Mouse (Mus musculus) midbrain, embryonic 14.5 days (tissue): ENCODE results near the gene Glra1. TPM values are rescaled to one million over a fixed set of nuclear protein-coding genes. Genes with fewer than 3 reads are reported as not detected.

ENCODE experiments used
- ATAC-seq: fragments of 200-750 bp; cut with Nextera tagmentation; 2 replicates; pipeline ENCODE4 v1.8.0; 2017; ENCODE audit warnings: moderate number of reproducible peaks, moderate library complexity; ENCODE audit not compliant: low FRiP score, low TSS enrichment
- DNase-seq: peaks from one replicate; pipeline ENCODE4 v3.0.0-alpha.2; 2015
- H3K27ac ChIP-seq: fragments of 300-500 bp; sonication (generic); replicated peaks from 2 replicates; pipeline ENCODE4 v1.5.1; 2014; ENCODE audit warnings: mild to moderate bottlenecking, low read depth, low read length, moderate library complexity
- H3K27me3 ChIP-seq: fragments of 300-500 bp; sonication (generic); 2 replicates; pipeline ENCODE4 v1.6.1; 2014; ENCODE audit warnings: low read length, control low read depth, mixed read lengths; ENCODE audit not compliant: control insufficient read depth, insufficient read depth
- H3K36me3 ChIP-seq: fragments of 300-500 bp; sonication (generic); 2 replicates; pipeline ENCODE4 v1.6.1; 2014; ENCODE audit warnings: low read length, control low read depth; ENCODE audit not compliant: control insufficient read depth, insufficient read depth
- H3K4me1 ChIP-seq: fragments of 300-500 bp; sonication (generic); 2 replicates; pipeline ENCODE4 v1.6.1; 2014; ENCODE audit warnings: mild to moderate bottlenecking, antibody characterized with exemption, low read length, control low read depth; ENCODE audit not compliant: control insufficient read depth, insufficient read depth
- H3K4me2 ChIP-seq: fragments of 300-500 bp; sonication (generic); 2 replicates; pipeline ENCODE4 v1.6.1; 2014; ENCODE audit warnings: mild to moderate bottlenecking, low read length, moderate library complexity
- H3K4me3 ChIP-seq: fragments of 300-500 bp; sonication (generic); replicated peaks from 2 replicates; pipeline ENCODE4 v1.5.1; 2014; ENCODE audit warnings: low read depth, low read length
- H3K9ac ChIP-seq: fragments of 300-500 bp; sonication (generic); replicated peaks from 2 replicates; pipeline ENCODE4 v1.6.1; 2014; ENCODE audit warnings: mild to moderate bottlenecking, low read length, moderate library complexity
- H3K9me3 ChIP-seq: fragments of 300-500 bp; sonication (generic); 2 replicates; pipeline ENCODE4 v1.6.1; 2016; ENCODE audit warnings: low read length, control low read depth, mixed read lengths; ENCODE audit not compliant: control insufficient read depth
- WGBS: fragments of 180-500 bp; shearing (Covaris S2); extraction: QIAGEN DNeasy Blood & Tissue Kit; methylation state at CpG from one replicate; pipeline ENCODE4 v1.1.7; 2014; 5-methylcytosine and 5-hydroxymethylcytosine counted together
- polyA plus RNA-seq: library from polyadenylated mRNA; unstranded; fragments of >200 nt; fragmentation: Nextera tagmentation; extraction: Ambion mirVana; gene quantifications from 2 replicates; pipeline ENCODE4 v1.2.1, GENCODE M21; 2014

Glra1 gene
- polyA plus RNA-seq, 1 experiment from 2014 or later, result 0.24 TPM

GRCm38 (mm10) chr11:55534766-55535165 is 73.2 kb downstream of the Glra1 start:
- Histone ChIP-seq H3K4me3 (no peak overlapping the region), H3K36me3 (no peaks in the 10 kb centered on the region), H3K27ac (no peak overlapping the region), H3K9me3 (no peaks in the 10 kb centered on the region), H3K9ac (no peak overlapping the region), H3K4me2 (no peak overlapping the region), H3K27me3 (no peaks in the 10 kb centered on the region), H3K4me1 (no peaks in the 10 kb centered on the region)
- DNase-seq (no peak), ATAC-seq (no peak)
- WGBS, result 56% methylated on average over 2 of the region's 2 CpGs

GRCm38 (mm10) chr11:55533378-55533777 is 74.6 kb downstream of the Glra1 start:
- H3K4me1 ChIP-seq, result no peaks in the 10 kb centered on the region
- no peak overlapping the region for H3K27ac ChIP-seq
- no peaks in the 10 kb centered on the region for H3K9me3 ChIP-seq
- no peak overlapping the region for H3K9ac ChIP-seq
- no peak overlapping the region for H3K4me2 ChIP-seq
- no peak for ATAC-seq
- peak; percentile 63 for DNase-seq
- no peaks in the 10 kb centered on the region for H3K27me3 ChIP-seq
- no peaks in the 10 kb centered on the region for H3K36me3 ChIP-seq
- 55% methylated on average over 5 of the region's 5 CpGs for WGBS
- H3K4me3 ChIP-seq, result no peak overlapping the region

DNA sequence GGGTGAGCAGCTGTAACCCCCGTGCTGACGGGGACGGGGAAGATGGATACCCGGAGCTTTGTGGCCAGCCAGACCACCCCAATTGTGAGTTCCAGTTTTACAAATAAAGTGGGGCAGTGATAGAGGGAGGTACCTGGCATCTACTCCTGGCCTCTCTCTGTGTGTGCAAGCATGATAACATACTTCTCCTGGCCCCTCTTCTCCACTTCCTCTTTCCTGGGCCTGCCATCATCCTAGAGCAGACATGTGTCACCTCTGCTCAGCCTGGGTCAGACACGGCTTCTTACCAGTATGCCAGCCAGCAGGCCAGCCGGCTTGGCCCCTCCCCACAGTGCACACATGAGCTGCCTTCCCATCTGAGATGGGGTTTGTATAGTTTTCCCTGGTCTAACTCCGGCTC is 77.3 kb downstream of the Glra1 start:
- ATAC-seq (no peak), DNase-seq (no peak)
- H3K9me3 ChIP-seq, result no peaks in the 10 kb centered on the region
- no peak overlapping the region for H3K4me3 ChIP-seq
- H3K9ac ChIP-seq, result no peak overlapping the region
- H3K27ac ChIP-seq, result no peak overlapping the region
- H3K4me2 ChIP-seq, result no peak overlapping the region
- no peaks in the 10 kb centered on the region for H3K27me3 ChIP-seq
- WGBS, result 72% methylated on average over 7 of the region's 7 CpGs
- no peaks in the 10 kb centered on the region for H3K4me1 ChIP-seq
- no peaks in the 10 kb centered on the region for H3K36me3 ChIP-seq

- no peaks in the 10 kb centered on the region for H3K36me3 ChIP-seq
- DNase-seq (peak; percentile 91), ATAC-seq (peak; percentile 37; the same call in 1 of the 2 replicates)
- no peaks in the 10 kb centered on the region for H3K9me3 ChIP-seq
- H3K4me2 ChIP-seq, result peak overlapping the region; percentile 31; the same call in 1 of the 2 replicates
- WGBS, result 6% methylated on average over 9 of the region's 9 CpGs
- H3K4me3 ChIP-seq, result no peak overlapping the region
- H3K9ac ChIP-seq, result no peak overlapping the region
- no peak overlapping the region for H3K27ac ChIP-seq
- no peaks in the 10 kb centered on the region for H3K4me1 ChIP-seq
- no peaks in the 10 kb centered on the region for H3K27me3 ChIP-seq
These were observed 89.0 kb downstream of the Glra1 start for GRCm38 (mm10) chr11:55518806-55519674.

DNA sequence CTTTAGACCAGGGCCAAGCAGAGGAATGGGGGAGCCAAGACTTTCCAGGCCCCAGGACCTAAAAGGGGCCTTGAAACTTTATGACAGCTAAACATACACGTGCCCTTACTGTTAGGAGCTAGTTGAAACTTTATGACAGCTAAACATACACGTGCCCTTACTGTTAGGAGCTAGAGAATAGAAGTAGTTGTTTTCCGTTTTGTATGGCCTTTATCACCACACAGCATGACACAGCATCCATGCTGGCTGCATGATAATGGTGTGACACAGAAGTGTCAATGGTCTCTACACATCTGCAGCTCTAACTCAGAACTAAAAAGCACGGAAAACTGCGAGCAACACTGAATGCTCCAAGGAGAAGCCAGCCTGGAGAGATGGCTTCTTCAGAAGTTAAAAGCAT is 90.3 kb downstream of the Glra1 start:
- ATAC-seq, result no peak
- 67% methylated on average over 5 of the region's 5 CpGs for WGBS
- no peak overlapping the region for H3K27ac ChIP-seq

DNA sequence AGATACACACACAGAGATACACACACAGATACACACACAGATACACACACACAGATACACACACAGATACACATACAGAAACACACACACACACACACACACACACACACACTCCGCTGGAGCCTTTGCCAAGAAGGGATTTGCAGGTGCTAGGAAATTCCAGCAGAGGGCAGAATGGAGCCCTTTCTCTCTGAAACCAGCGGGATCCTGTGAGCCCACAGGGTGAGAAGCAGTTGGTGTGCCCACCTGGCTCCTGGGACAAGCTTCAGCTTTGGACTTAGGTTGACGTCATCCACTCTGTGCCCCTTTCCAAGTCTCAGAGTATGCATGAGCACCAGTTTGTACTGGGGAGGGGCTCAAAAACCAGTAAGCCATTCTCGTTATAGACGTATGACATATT is 96.6 kb downstream of the Glra1 start:
- H3K27me3 ChIP-seq, result no peaks in the 10 kb centered on the region
- H3K4me1 ChIP-seq, result no peaks in the 10 kb centered on the region
- H3K9me3 ChIP-seq, result no peaks in the 10 kb centered on the region
- H3K36me3 ChIP-seq, result no peaks in the 10 kb centered on the region
- H3K9ac ChIP-seq, result no peak overlapping the region
- DNase-seq (peak; percentile 68), ATAC-seq (no peak)
- no peak overlapping the region for H3K27ac ChIP-seq
- 63% methylated on average over 5 of the region's 5 CpGs for WGBS
- no peak overlapping the region for H3K4me2 ChIP-seq
- H3K4me3 ChIP-seq, result no peak overlapping the region

More for the DNA sequence above, 90.3 kb downstream of the Glra1 start:
- no peak overlapping the region for H3K4me3 ChIP-seq
- no peak overlapping the region for H3K9ac ChIP-seq
- H3K4me1 ChIP-seq, result no peaks in the 10 kb centered on the region
- H3K36me3 ChIP-seq, result no peaks in the 10 kb centered on the region
- H3K27me3 ChIP-seq, result no peaks in the 10 kb centered on the region
- no peak for DNase-seq
- H3K4me2 ChIP-seq, result no peak overlapping the region
- H3K9me3 ChIP-seq, result no peaks in the 10 kb centered on the region

DNA sequence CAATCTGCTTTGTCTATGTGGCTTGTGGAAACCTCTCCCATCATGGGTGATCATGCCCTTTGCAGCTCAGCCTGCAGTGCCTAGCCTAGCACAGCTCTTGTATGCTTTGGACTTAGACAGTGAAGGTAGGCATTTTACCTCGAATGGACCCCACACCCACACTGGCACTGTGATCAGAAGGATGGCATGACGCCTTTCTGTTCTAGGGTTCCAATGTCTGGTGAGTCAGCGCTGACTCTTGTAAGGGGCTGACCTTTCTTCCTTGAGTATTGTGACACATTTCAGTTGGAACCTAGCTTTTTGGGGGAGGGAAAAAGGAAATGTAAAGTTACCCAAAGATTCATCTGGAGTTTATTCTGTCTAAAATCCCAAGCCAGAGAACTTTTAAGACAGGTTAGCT is 102.5 kb downstream of the Glra1 start:
- Histone ChIP-seq H3K4me3 (no peak overlapping the region), H3K36me3 (peaks cover 30% of the 10 kb centered on the region), H3K4me1 (no peaks in the 10 kb centered on the region), H3K27ac (no peak overlapping the region), H3K4me2 (no peak overlapping the region), H3K9me3 (no peaks in the 10 kb centered on the region), H3K27me3 (no peaks in the 10 kb centered on the region), H3K9ac (no peak overlapping the region)
- DNase-seq (no peak), ATAC-seq (no peak)
- 83% methylated on average over 3 of the region's 3 CpGs for whole genome bisulfite sequencing

GRCm38 (mm10) chr11:55502886-55503285 is 105.1 kb downstream of the Glra1 start:
- H3K36me3 ChIP-seq, result peaks cover 54% of the 10 kb centered on the region
- no peaks in the 10 kb centered on the region for H3K9me3 ChIP-seq
- ATAC-seq (no peak), DNase-seq (no peak)
- no peak overlapping the region for H3K4me3 ChIP-seq
- no peak overlapping the region for H3K4me2 ChIP-seq
- H3K4me1 ChIP-seq, result no peaks in the 10 kb centered on the region
- no peaks in the 10 kb centered on the region for H3K27me3 ChIP-seq
- H3K9ac ChIP-seq, result no peak overlapping the region
- WGBS, result 90% methylated on average over 5 of the region's 5 CpGs
- H3K27ac ChIP-seq, result no peak overlapping the region

DNA sequence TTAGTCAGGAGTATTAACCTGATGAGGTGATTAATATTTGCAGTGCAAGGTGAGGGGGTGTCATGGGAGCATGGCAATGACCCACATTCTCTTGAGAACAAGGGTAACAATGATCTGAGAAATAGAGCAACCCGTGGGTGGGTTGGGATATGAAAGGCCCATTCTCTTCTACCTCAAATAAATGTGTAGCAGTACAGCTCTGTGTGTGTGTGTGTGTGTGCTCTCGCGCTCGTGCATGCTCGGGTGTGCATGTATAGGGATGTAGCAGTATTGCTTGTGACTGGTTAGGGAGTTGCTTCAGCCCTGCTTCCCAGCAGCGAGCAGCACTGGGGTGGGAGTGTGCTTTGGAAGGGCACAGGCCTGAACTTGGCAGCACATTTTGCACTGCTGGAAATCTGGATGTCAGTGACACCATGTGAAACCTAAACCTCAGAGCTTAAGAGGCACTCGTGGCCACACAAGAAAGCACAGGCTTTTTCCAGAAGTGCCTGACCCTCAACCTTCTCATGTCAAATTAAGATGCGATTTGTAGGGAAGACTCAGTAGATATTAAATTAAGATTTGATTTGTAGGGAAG is 106.0 kb downstream of the Glra1 start:
- Histone ChIP-seq H3K27ac (no peak overlapping the region), H3K9ac (no peak overlapping the region), H3K36me3 (peaks cover 62% of the 10 kb centered on the region), H3K9me3 (no peaks in the 10 kb centered on the region), H3K4me2 (no peak overlapping the region), H3K4me1 (no peaks in the 10 kb centered on the region), H3K4me3 (no peak overlapping the region), H3K27me3 (no peaks in the 10 kb centered on the region)
- DNase-seq, result no peak
- no peak for ATAC-seq
- 87% methylated on average over 8 of the region's 8 CpGs for WGBS
